Mouse (Mus musculus) hindbrain, embryonic 13.5 days (tissue): ENCODE data around the gene St6galnac3. TPM values are rescaled to one million over a fixed set of nuclear protein-coding genes. Genes with fewer than 3 reads are reported as not detected.

ENCODE experiments used
- ATAC-seq: fragments of 200-750 bp; cut with Nextera tagmentation; 2 replicates; pipeline ENCODE4 v1.8.0; 2017; ENCODE audit warnings: moderate TSS enrichment; ENCODE audit not compliant: low FRiP score
- H3K27ac ChIP-seq: fragments of 300-500 bp; sonication (generic); 2 replicates; pipeline ENCODE4 v1.5.1; 2015; ENCODE audit warnings: inconsistent platforms, mild to moderate bottlenecking, moderate library complexity
- H3K27me3 ChIP-seq: fragments of 300-500 bp; sonication (generic); 2 replicates; pipeline ENCODE4 v1.6.1; 2015; ENCODE audit warnings: mild to moderate bottlenecking, inconsistent platforms
- H3K36me3 ChIP-seq: fragments of 300-500 bp; sonication (generic); 2 replicates; pipeline ENCODE4 v1.6.1; 2015; ENCODE audit warnings: mild to moderate bottlenecking, inconsistent platforms
- H3K4me1 ChIP-seq: fragments of 300-500 bp; sonication (generic); replicated peaks from 2 replicates; pipeline ENCODE4 v1.6.1; 2015; ENCODE audit warnings: inconsistent platforms
- H3K4me2 ChIP-seq: fragments of 300-500 bp; sonication (generic); 2 replicates; pipeline ENCODE4 v1.6.1; 2015; ENCODE audit warnings: inconsistent platforms, mild to moderate bottlenecking, moderate library complexity
- H3K4me3 ChIP-seq: fragments of 300-500 bp; sonication (generic); 2 replicates; pipeline ENCODE4 v1.5.1; 2015; ENCODE audit warnings: mild to moderate bottlenecking, inconsistent platforms
- H3K9ac ChIP-seq: fragments of 300-500 bp; sonication (generic); 2 replicates; pipeline ENCODE4 v1.6.1; 2015; ENCODE audit warnings: mild to moderate bottlenecking, inconsistent platforms
- H3K9me3 ChIP-seq: fragments of 300-500 bp; sonication (generic); 2 replicates; pipeline ENCODE4 v1.6.1; 2016; ENCODE audit warnings: inconsistent platforms
- WGBS: fragments of 180-500 bp; shearing (Covaris S2); methylation state at CpG from one replicate; pipeline ENCODE4 v1.1.7; 2015; 5-methylcytosine and 5-hydroxymethylcytosine counted together
- polyA plus RNA-seq: library from polyadenylated mRNA; unstranded; fragments of >200 nt; fragmentation: Nextera tagmentation; extraction: Ambion mirVana; gene quantifications from 2 replicates; pipeline ENCODE4 v1.2.1, GENCODE M21; 2015

The St6galnac3 gene
- polyA plus RNA-seq, 1 experiment from 2014 or later, result 30.3 TPM

- Histone ChIP-seq H3K36me3 (no peaks in the 10 kb centered on the region), H3K9me3 (no peaks in the 10 kb centered on the region), H3K9ac (no peak overlapping the region), H3K27ac (peak overlapping the region; percentile 3; the same call in 1 of the 2 replicates), H3K4me2 (no peak overlapping the region), H3K4me1 (peaks cover 34% of the 10 kb centered on the region), H3K27me3 (no peaks in the 10 kb centered on the region), H3K4me3 (no peak overlapping the region)
- WGBS, result 53% methylated on average over 9 of the region's 9 CpGs
- ATAC-seq, result no peak
These were observed 235.3 kb downstream of the St6galnac3 start for GRCm38 (mm10) chr3:153489718-153490117.

GRCm38 (mm10) chr3:153488931-153489330, 236.0 kb downstream of the St6galnac3 start:
- Histone ChIP-seq H3K27ac (no peak overlapping the region), H3K4me2 (no peak overlapping the region), H3K27me3 (no peaks in the 10 kb centered on the region), H3K9me3 (no peaks in the 10 kb centered on the region), H3K9ac (no peak overlapping the region), H3K4me3 (no peak overlapping the region), H3K4me1 (peaks cover 32% of the 10 kb centered on the region), H3K36me3 (no peaks in the 10 kb centered on the region)
- 82% methylated on average over 5 of the region's 5 CpGs for WGBS
- ATAC-seq, result no peak

- 88% methylated on average over 5 of the region's 5 CpGs for WGBS
- H3K4me3 ChIP-seq, result no peak overlapping the region
These were observed 239.8 kb downstream of the St6galnac3 start for GRCm38 (mm10) chr3:153485176-153485575.

GRCm38 (mm10) chr3:153484701-153485100, 240.3 kb downstream of the St6galnac3 start:
- Histone ChIP-seq H3K4me2 (no peak overlapping the region), H3K27me3 (no peaks in the 10 kb centered on the region), H3K4me1 (peaks cover 24% of the 10 kb centered on the region), H3K9me3 (no peaks in the 10 kb centered on the region), H3K9ac (no peak overlapping the region), H3K4me3 (no peak overlapping the region), H3K27ac (no peak overlapping the region; the same call in 1 of the 2 replicates), H3K36me3 (no peaks in the 10 kb centered on the region)
- no peak for ATAC-seq
- WGBS, result 74% methylated on average over 7 of the region's 7 CpGs

More at GRCm38 (mm10) chr3:153485176-153485575, 239.8 kb downstream of the St6galnac3 start:
- no peaks in the 10 kb centered on the region for H3K36me3 ChIP-seq
- H3K4me1 ChIP-seq, result peaks cover 27% of the 10 kb centered on the region
- no peak overlapping the region for H3K9ac ChIP-seq
- H3K27ac ChIP-seq, result peak overlapping the region; percentile 20; the same call in 1 of the 2 replicates
- no peaks in the 10 kb centered on the region for H3K27me3 ChIP-seq
- no peak for ATAC-seq
- H3K4me2 ChIP-seq, result no peak overlapping the region
- no peaks in the 10 kb centered on the region for H3K9me3 ChIP-seq

- ATAC-seq, result no peak
- no peak overlapping the region for H3K27ac ChIP-seq
- WGBS, result 93% methylated on average over 4 of the region's 4 CpGs
- no peak overlapping the region for H3K4me2 ChIP-seq
- peaks cover 18% of the 10 kb centered on the region for H3K4me1 ChIP-seq
- H3K9me3 ChIP-seq, result no peaks in the 10 kb centered on the region
- H3K27me3 ChIP-seq, result no peaks in the 10 kb centered on the region
- no peak overlapping the region for H3K9ac ChIP-seq
- no peaks in the 10 kb centered on the region for H3K36me3 ChIP-seq
- no peak overlapping the region for H3K4me3 ChIP-seq
These were observed 241.3 kb downstream of the St6galnac3 start for GRCm38 (mm10) chr3:153483691-153484090.

GRCm38 (mm10) chr3:153482098-153482497, 242.9 kb downstream of the St6galnac3 start:
- no peak for ATAC-seq
- 56% methylated on average over 11 of the region's 11 CpGs for WGBS
- H3K4me1 ChIP-seq, result peaks cover 17% of the 10 kb centered on the region
- H3K36me3 ChIP-seq, result no peaks in the 10 kb centered on the region
- H3K9me3 ChIP-seq, result no peaks in the 10 kb centered on the region
- no peak overlapping the region for H3K9ac ChIP-seq
- H3K27me3 ChIP-seq, result no peaks in the 10 kb centered on the region
- no peak overlapping the region; the same call in 1 of the 2 replicates for H3K27ac ChIP-seq
- no peak overlapping the region for H3K4me3 ChIP-seq
- no peak overlapping the region for H3K4me2 ChIP-seq

- WGBS, result 90% methylated on average over 6 of the region's 6 CpGs
- no peak overlapping the region for H3K4me3 ChIP-seq
- no peaks in the 10 kb centered on the region for H3K9me3 ChIP-seq
These were observed 244.0 kb downstream of the St6galnac3 start for GRCm38 (mm10) chr3:153481012-153481411.

GRCm38 (mm10) chr3:153480636-153481006, 244.4 kb downstream of the St6galnac3 start:
- Histone ChIP-seq H3K4me3 (no peak overlapping the region), H3K4me1 (peaks cover 17% of the 10 kb centered on the region), H3K27ac (no peak overlapping the region), H3K9me3 (no peaks in the 10 kb centered on the region), H3K4me2 (no peak overlapping the region), H3K36me3 (no peaks in the 10 kb centered on the region), H3K27me3 (no peaks in the 10 kb centered on the region), H3K9ac (no peak overlapping the region)
- ATAC-seq, result no peak
- WGBS, result 91% methylated on average over 5 of the region's 5 CpGs

More at GRCm38 (mm10) chr3:153481012-153481411, 244.0 kb downstream of the St6galnac3 start:
- no peak overlapping the region for H3K27ac ChIP-seq
- ATAC-seq, result no peak
- H3K4me2 ChIP-seq, result no peak overlapping the region
- no peaks in the 10 kb centered on the region for H3K36me3 ChIP-seq
- no peaks in the 10 kb centered on the region for H3K27me3 ChIP-seq
- H3K4me1 ChIP-seq, result peaks cover 17% of the 10 kb centered on the region
- H3K9ac ChIP-seq, result no peak overlapping the region

- no peak overlapping the region for H3K4me2 ChIP-seq
- ATAC-seq, result no peak
- no peak overlapping the region for H3K4me3 ChIP-seq
- H3K27ac ChIP-seq, result no peak overlapping the region
- no peaks in the 10 kb centered on the region for H3K27me3 ChIP-seq
- peaks cover 15% of the 10 kb centered on the region for H3K4me1 ChIP-seq
- no peak overlapping the region for H3K9ac ChIP-seq
- no peaks in the 10 kb centered on the region for H3K9me3 ChIP-seq
- WGBS, result 87% methylated on average over 3 of the region's 3 CpGs
- no peaks in the 10 kb centered on the region for H3K36me3 ChIP-seq
These were observed 244.9 kb downstream of the St6galnac3 start for GRCm38 (mm10) chr3:153480005-153480635.

GRCm38 (mm10) chr3:153475919-153476318, 249.1 kb downstream of the St6galnac3 start:
- no peak overlapping the region for H3K27ac ChIP-seq
- no peak overlapping the region for H3K9ac ChIP-seq
- 90% methylated on average over 9 of the region's 9 CpGs for WGBS
- H3K4me1 ChIP-seq, result peaks cover 14% of the 10 kb centered on the region
- no peak for ATAC-seq
- H3K4me2 ChIP-seq, result no peak overlapping the region
- H3K36me3 ChIP-seq, result no peaks in the 10 kb centered on the region
- no peak overlapping the region for H3K4me3 ChIP-seq
- no peaks in the 10 kb centered on the region for H3K9me3 ChIP-seq
- H3K27me3 ChIP-seq, result no peaks in the 10 kb centered on the region

- Histone ChIP-seq H3K27ac (no peak overlapping the region), H3K27me3 (no peaks in the 10 kb centered on the region), H3K36me3 (no peaks in the 10 kb centered on the region), H3K4me3 (no peak overlapping the region), H3K9me3 (no peaks in the 10 kb centered on the region), H3K4me1 (peaks cover 14% of the 10 kb centered on the region), H3K4me2 (no peak overlapping the region), H3K9ac (no peak overlapping the region)
- no peak for ATAC-seq
- 96% methylated on average over 20 of the region's 20 CpGs for WGBS
These were observed 249.5 kb downstream of the St6galnac3 start for GRCm38 (mm10) chr3:153475461-153475860.

GRCm38 (mm10) chr3:153472583-153473471, 252.1 kb downstream of the St6galnac3 start:
- Histone ChIP-seq H3K4me2 (no peak overlapping the region), H3K9ac (no peak overlapping the region), H3K4me1 (peaks cover 23% of the 10 kb centered on the region), H3K9me3 (no peaks in the 10 kb centered on the region), H3K27me3 (no peaks in the 10 kb centered on the region), H3K27ac (no peak overlapping the region; the same call in 1 of the 2 replicates), H3K36me3 (no peaks in the 10 kb centered on the region), H3K4me3 (no peak overlapping the region)
- WGBS, result 42% methylated on average over 11 of the region's 11 CpGs
- 0 out of 2 replicates have a peak, but pooled peaks have one; percentile 52 for ATAC-seq
